Mouse (Mus musculus) layer of hippocampus, adult 9-10 months (tissue): ENCODE data around the gene Unc5c.

Experiments
- DNase-seq: peaks from one replicate; pipeline ENCODE4 v3.0.0; 2022; ENCODE audit warnings: low spot score

The Unc5c gene

GRCm38 (mm10) chr3:141511253-141512038 is 46.4 kb downstream of the Unc5c start:
- DNase-seq, result no peak

GRCm38 (mm10) chr3:141528751-141529150 is 63.7 kb downstream of the Unc5c start:
- DNase-seq, result no peak

GRCm38 (mm10) chr3:141529599-141529998 is 64.6 kb downstream of the Unc5c start:
- DNase-seq, result no peak

GRCm38 (mm10) chr3:141533861-141534260 is 68.8 kb downstream of the Unc5c start:
- DNase-seq, result no peak

- no peak for DNase-seq
Measured at GRCm38 (mm10) chr3:141536857-141537256, 71.8 kb downstream of the Unc5c start.

GRCm38 (mm10) chr3:141538120-141538519 is 73.1 kb downstream of the Unc5c start:
- DNase-seq, result no peak

GRCm38 (mm10) chr3:141540749-141541148 is 75.7 kb downstream of the Unc5c start:
- no peak for DNase-seq

- DNase-seq, result no peak
Measured at GRCm38 (mm10) chr3:141547341-141547814, 82.4 kb downstream of the Unc5c start.

GRCm38 (mm10) chr3:141549661-141550060 is 84.6 kb downstream of the Unc5c start:
- DNase-seq, result no peak

- no peak for DNase-seq
Measured at GRCm38 (mm10) chr3:141552960-141553359, 87.9 kb downstream of the Unc5c start.

- no peak for DNase-seq
Measured at GRCm38 (mm10) chr3:141557072-141557471, 92.1 kb downstream of the Unc5c start.

GRCm38 (mm10) chr3:141575076-141575688 is 110.2 kb downstream of the Unc5c start:
- no peak for DNase-seq

- DNase-seq, result no peak
Measured at GRCm38 (mm10) chr3:141577382-141577781, 112.4 kb downstream of the Unc5c start.

- DNase-seq, result no peak
Measured at GRCm38 (mm10) chr3:141581190-141581891, 116.3 kb downstream of the Unc5c start.

GRCm38 (mm10) chr3:141581892-141582214 is 116.8 kb downstream of the Unc5c start:
- DNase-seq, result no peak

- no peak for DNase-seq
Measured at GRCm38 (mm10) chr3:141583180-141583579, 118.2 kb downstream of the Unc5c start.

GRCm38 (mm10) chr3:141589392-141590012 is 124.5 kb downstream of the Unc5c start:
- no peak for DNase-seq

- no peak for DNase-seq
Measured at GRCm38 (mm10) chr3:141593249-141593648, 128.2 kb downstream of the Unc5c start.

GRCm38 (mm10) chr3:141594120-141594519 is 129.1 kb downstream of the Unc5c start:
- no peak for DNase-seq

GRCm38 (mm10) chr3:141595073-141595472 is 130.1 kb downstream of the Unc5c start:
- no peak for DNase-seq

- no peak for DNase-seq
Measured at GRCm38 (mm10) chr3:141596461-141596860, 131.4 kb downstream of the Unc5c start.

- DNase-seq, result no peak
Measured at GRCm38 (mm10) chr3:141596881-141597280, 131.9 kb downstream of the Unc5c start.

- no peak for DNase-seq
Measured at GRCm38 (mm10) chr3:141597974-141598373, 133.0 kb downstream of the Unc5c start.
